Mouse (Mus musculus): Measurements from ENCODE around the gene Itprid2. TPM values are rescaled to one million over a fixed set of nuclear protein-coding genes. Genes with fewer than 3 reads are reported as not detected.

Gene Itprid2
- polyA plus RNA-seq, 1 experiment from 2014 or later: 24.4 TPM

DNA sequence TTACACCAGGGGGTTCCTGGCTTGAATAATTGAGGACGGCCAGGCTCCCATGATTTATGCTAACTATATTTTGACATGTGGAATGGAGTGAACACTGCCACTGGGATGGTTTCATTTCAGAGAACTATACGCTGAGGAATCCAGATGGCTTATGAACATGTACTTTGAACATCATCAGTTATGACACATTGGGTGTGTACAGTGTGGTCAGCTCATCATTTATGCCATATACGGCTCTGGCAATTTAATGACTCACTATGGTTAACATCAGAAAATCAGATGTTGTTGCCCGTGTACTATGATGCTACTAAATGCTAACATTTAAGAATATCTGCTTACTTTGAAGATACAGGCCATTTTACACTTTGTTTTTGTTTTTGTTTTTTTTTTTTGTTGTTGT is 31.8 kb upstream of the Itprid2 start:
- no peak for TF ChIP-seq CTCF (IDR thresholded peaks at IDR 0.05; ENCODE audit: low read depth)
- 78% methylated on average over 4 of the region's 4 CpGs for WGBS
- H3K9ac ChIP-seq (ENCODE audit: low read depth, low read length): no peak overlapping the region
- DNase-seq (ENCODE audit: low spot score): no peak
- peak overlapping the region; percentile 6; the same call in 1 of the 2 replicates for H3K27ac ChIP-seq
- no peak overlapping the region for H3K4me2 ChIP-seq (ENCODE audit: low read length)
- no peak overlapping the region for H3K4me3 ChIP-seq (replicated peaks; ENCODE audit: low read depth, low read length)
- no peaks in the 10 kb centered on the region for H3K9me3 ChIP-seq (replicated peaks; ENCODE audit: low read length)
- H3K36me3 ChIP-seq (ENCODE audit: insufficient read depth, low read length): no peaks in the 10 kb centered on the region
- H3K27me3 ChIP-seq (ENCODE audit: insufficient read depth, low read length): no peaks in the 10 kb centered on the region
- ATAC-seq (replicated peaks; ENCODE audit: low FRiP score, low read depth): no peak
- peaks cover 6% of the 10 kb centered on the region for H3K4me1 ChIP-seq (replicated peaks; ENCODE audit: insufficient read depth, low read length)

DNA sequence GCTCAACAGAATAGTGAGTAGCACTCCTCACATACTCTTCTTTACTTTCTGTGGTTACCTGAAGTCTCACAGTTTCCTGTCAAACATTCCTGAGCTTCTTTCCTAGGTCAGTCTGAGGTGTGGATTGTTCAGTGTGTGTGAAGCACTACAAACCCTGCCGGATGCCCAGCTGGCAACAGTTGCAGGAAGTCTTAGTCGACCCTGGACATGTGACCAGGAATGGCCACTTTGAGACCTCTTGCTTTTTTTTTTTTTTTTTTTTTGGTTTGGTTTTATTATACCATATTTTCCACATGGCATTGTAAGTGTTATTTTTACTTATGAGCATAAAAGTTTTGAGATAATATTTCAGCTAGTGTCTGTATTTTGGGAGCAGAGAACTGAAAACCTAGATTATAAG is 29.1 kb upstream of the Itprid2 start:
- H3K4me3 ChIP-seq (replicated peaks; ENCODE audit: low read depth, low read length): no peak overlapping the region
- H3K4me1 ChIP-seq (replicated peaks; ENCODE audit: insufficient read depth, low read length): peaks cover 6% of the 10 kb centered on the region
- ATAC-seq (replicated peaks; ENCODE audit: low FRiP score, low read depth): no peak
- no peaks in the 10 kb centered on the region for H3K27me3 ChIP-seq (ENCODE audit: insufficient read depth, low read length)
- no peaks in the 10 kb centered on the region for H3K36me3 ChIP-seq (ENCODE audit: insufficient read depth, low read length)
- H3K9me3 ChIP-seq (replicated peaks; ENCODE audit: low read length): no peaks in the 10 kb centered on the region
- TF ChIP-seq CTCF (IDR thresholded peaks at IDR 0.05; ENCODE audit: low read depth): no peak
- no peak for DNase-seq (ENCODE audit: low spot score)
- no peak overlapping the region for H3K27ac ChIP-seq
- WGBS: 58% methylated on average over 2 of the region's 2 CpGs
- no peak overlapping the region for H3K4me2 ChIP-seq (ENCODE audit: low read length)
- no peak overlapping the region for H3K9ac ChIP-seq (ENCODE audit: low read depth, low read length)

DNA sequence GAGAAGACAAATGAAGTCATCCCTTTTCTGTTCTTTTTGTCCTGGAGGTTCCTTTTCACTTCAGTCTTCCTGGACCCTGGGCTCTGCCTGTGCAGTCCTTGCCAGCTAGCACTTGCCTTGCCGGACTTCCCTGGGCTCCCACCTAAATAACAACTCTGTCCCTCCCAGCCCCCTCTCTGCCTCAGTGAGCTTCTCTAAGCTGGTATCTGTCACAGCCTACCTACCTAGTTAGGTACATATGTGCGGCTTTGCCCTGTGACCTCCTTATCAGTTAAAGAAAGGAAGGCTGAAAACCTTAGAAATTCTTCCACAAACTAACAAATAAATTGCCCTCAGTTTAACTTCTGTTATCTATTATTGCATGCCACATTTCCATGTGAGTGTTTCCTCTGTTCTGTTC is 28.0 kb upstream of the Itprid2 start:
- Histone ChIP-seq H3K4me2 (ENCODE audit: low read length) (no peak overlapping the region), H3K4me1 (replicated peaks; ENCODE audit: insufficient read depth, low read length) (no peaks in the 10 kb centered on the region; the same call in none of the 2 replicates), H3K27me3 (ENCODE audit: insufficient read depth, low read length) (no peaks in the 10 kb centered on the region), H3K9me3 (replicated peaks; ENCODE audit: low read length) (no peaks in the 10 kb centered on the region), H3K27ac (no peak overlapping the region), H3K4me3 (replicated peaks; ENCODE audit: low read depth, low read length) (no peak overlapping the region), H3K36me3 (ENCODE audit: insufficient read depth, low read length) (no peaks in the 10 kb centered on the region), H3K9ac (ENCODE audit: low read depth, low read length) (no peak overlapping the region)
- DNase-seq (ENCODE audit: low spot score) (no peak), ATAC-seq (replicated peaks; ENCODE audit: low FRiP score, low read depth) (no peak)
- 85% methylated on average over 2 of the region's 2 CpGs for WGBS
- no peak for TF ChIP-seq CTCF (IDR thresholded peaks at IDR 0.05; ENCODE audit: low read depth)

DNA sequence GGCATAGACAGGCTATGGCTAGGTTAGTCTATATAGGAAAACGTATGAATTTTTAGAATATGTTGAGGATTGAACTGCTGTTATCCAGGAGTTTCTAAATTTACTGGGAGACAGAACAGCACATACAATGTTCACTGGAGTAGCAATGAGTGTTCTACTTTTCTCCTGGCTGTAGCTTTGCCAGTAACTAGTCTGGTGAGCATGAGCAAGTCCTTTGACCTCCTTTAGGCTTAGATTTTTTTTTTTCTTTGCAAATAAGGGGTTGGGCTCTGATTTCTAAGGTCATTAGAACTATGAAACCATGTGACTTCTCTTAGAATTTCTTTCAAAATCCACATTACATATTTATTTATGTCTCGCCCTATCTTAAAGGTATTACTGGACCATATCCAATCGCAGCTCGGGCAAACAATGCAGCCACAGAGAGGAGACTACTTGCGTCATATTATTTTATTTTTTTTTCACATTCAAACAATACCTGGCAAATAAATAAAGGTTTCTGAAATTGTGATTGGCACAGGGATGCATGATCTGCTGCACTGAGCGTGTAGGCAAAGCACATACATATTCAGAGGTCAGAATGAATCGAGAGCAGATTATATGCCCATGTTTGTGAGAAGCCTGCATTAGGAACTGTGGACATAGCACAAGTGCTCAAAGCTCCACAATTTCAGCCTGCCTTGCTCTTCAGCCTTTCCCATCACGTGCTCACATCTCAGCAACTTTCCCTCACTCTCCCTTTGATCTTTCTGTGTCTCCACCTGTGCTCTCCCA is 26.7 kb upstream of the Itprid2 start:
- DNase-seq (ENCODE audit: low spot score): no peak
- Histone ChIP-seq H3K36me3 (ENCODE audit: insufficient read depth, low read length) (no peaks in the 10 kb centered on the region), H3K9me3 (replicated peaks; ENCODE audit: low read length) (no peaks in the 10 kb centered on the region), H3K27me3 (ENCODE audit: insufficient read depth, low read length) (no peaks in the 10 kb centered on the region), H3K4me2 (ENCODE audit: low read length) (no peak overlapping the region), H3K27ac (no peak overlapping the region), H3K4me3 (replicated peaks; ENCODE audit: low read depth, low read length) (no peak overlapping the region), H3K4me1 (replicated peaks; ENCODE audit: insufficient read depth, low read length) (no peaks in the 10 kb centered on the region), H3K9ac (ENCODE audit: low read depth, low read length) (no peak overlapping the region)
- WGBS: 84% methylated on average over 8 of the region's 8 CpGs
- no peak for ATAC-seq (replicated peaks; ENCODE audit: low FRiP score, low read depth)
- no peak for TF ChIP-seq CTCF (IDR thresholded peaks at IDR 0.05; ENCODE audit: low read depth)

DNA sequence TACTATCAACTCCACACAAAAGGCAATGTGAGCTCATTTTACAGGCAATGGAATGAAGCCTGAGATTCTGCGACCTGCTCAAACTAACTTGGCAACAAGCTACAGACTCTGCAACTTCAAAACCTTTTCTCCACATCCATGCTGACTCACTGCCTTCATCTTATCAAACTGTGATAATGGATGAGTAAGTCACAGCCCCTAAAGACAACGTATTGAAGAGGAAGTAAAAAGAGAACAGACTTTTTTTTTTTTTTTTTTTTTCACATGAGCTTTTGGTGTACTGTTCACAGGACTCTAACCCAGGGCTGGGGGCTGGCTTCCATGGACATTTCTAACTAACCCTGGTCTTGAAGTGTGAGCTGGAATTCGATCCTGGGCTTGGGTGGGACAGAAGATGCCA is 24.3 kb upstream of the Itprid2 start:
- H3K4me1 ChIP-seq (replicated peaks; ENCODE audit: insufficient read depth, low read length): no peaks in the 10 kb centered on the region
- H3K27ac ChIP-seq: no peak overlapping the region
- no peaks in the 10 kb centered on the region for H3K27me3 ChIP-seq (ENCODE audit: insufficient read depth, low read length)
- ATAC-seq (replicated peaks; ENCODE audit: low FRiP score, low read depth) (no peak), DNase-seq (ENCODE audit: low spot score) (no peak)
- H3K4me2 ChIP-seq (ENCODE audit: low read length): no peak overlapping the region
- 57% methylated on average over 3 of the region's 3 CpGs for WGBS
- no peaks in the 10 kb centered on the region for H3K9me3 ChIP-seq (replicated peaks; ENCODE audit: low read length)
- H3K36me3 ChIP-seq (ENCODE audit: insufficient read depth, low read length): no peaks in the 10 kb centered on the region
- no peak overlapping the region for H3K9ac ChIP-seq (ENCODE audit: low read depth, low read length)
- no peak overlapping the region for H3K4me3 ChIP-seq (replicated peaks; ENCODE audit: low read depth, low read length)
- no peak for TF ChIP-seq CTCF (IDR thresholded peaks at IDR 0.05; ENCODE audit: low read depth)

DNA sequence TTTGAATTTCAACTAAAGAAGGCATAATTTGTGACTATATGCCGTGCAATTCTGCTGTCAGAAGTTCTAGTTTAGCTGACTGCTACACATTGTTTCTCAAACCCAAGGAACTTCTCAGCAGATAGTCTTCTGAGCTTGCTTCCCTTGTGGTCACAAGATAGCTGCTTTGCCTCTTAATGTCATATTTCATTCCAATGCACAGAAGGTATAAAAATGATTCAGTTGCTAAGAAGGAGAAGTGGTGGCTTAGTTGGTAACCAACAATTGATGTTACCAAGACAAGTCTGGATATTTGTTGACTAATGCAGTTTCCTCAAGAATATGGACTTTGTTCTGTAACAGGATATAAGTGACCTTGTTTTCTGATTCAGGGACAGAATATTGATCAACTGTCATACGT is 17.0 kb upstream of the Itprid2 start:
- Histone ChIP-seq H3K4me2 (ENCODE audit: low read length) (no peak overlapping the region), H3K27me3 (ENCODE audit: insufficient read depth, low read length) (no peaks in the 10 kb centered on the region), H3K27ac (no peak overlapping the region), H3K4me3 (replicated peaks; ENCODE audit: low read depth, low read length) (no peak overlapping the region), H3K4me1 (replicated peaks; ENCODE audit: insufficient read depth, low read length) (no peaks in the 10 kb centered on the region; the same call in 1 of the 2 replicates), H3K9ac (ENCODE audit: low read depth, low read length) (no peak overlapping the region), H3K36me3 (ENCODE audit: insufficient read depth, low read length) (no peaks in the 10 kb centered on the region), H3K9me3 (replicated peaks; ENCODE audit: low read length) (no peaks in the 10 kb centered on the region)
- TF ChIP-seq CTCF (IDR thresholded peaks at IDR 0.05; ENCODE audit: low read depth): no peak
- WGBS: 85% methylated on average over 2 of the region's 2 CpGs
- ATAC-seq (replicated peaks; ENCODE audit: low FRiP score, low read depth) (no peak), DNase-seq (ENCODE audit: low spot score) (no peak)
